Comparison of ENCODE assay signal across 9 mouse cellular contexts in the genomic region with DNA sequence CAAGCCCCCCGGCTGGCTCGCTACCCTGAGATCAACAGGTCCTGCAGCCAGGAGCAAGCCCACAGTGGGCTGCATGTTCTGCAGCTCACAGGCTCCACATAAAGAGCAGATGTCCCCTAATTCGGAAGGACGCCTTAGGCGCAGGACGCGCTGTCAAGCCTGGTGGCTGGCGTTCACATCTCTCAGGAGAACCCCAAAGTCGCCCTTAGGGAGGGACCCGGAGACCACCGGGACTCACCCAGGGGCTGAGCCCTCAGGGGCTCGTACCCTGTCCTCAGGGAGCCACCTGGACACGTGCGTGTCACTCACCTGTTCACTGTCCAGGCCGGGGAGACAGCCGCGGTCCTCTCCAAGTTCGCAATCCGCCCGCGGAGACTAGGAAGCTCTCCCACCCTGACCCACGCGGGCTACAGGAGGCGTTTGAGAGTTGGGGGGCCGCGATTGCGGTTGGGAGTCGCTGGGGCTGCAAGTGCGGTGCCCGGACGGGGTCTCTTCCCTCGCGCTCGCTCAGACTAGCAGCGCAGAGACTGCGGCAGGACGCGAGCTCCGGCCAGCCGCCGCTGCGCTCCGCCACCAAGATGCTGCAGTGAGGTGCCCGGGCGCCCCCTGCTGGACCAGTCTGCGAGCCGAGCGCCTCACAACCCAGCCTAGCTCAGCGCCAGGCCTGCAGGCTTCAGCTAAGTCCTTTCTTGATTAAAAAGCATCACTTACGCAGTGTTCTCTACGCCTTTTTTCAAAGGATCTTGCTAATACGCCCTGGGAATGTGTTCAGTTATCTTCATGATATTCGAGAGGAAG. TPM values are rescaled to one million over a fixed set of nuclear protein-coding genes. Genes with fewer than 3 reads are reported as not detected.
DNase-seq lines count a peak whose midpoint lies in the region; ATAC-seq lines count a peak whose summit lies in the region.
"Had no signal": no experiment of that assay in that cellular context is flagged by ENCODE, and none has a peak within 500 bp of the region (broad histone marks: within the 10 kb centered on the region; RNA-seq: fewer than 3 reads in every experiment).

No protein-coding gene starts in this region.

- DNase-seq in 3T3-L1 (ENCODE audit: low read depth, low spot score) = peak; percentile 83
- DNase-seq in forebrain, embryonic 11.5 days (ENCODE audit: low spot score) = peak; percentile 97
- peak; percentile 90 to 94 for DNase-seq in kidney, postnatal 25 days
- DNase-seq in naive thymus-derived CD4-positive, alpha-beta T cell, adult 2 months (ENCODE audit: low read depth) = peak; percentile 60
- peak; percentile 74 to 94 for DNase-seq in spleen, postnatal 4 days (ENCODE audit: low spot score in 2 of 2)

- H3K4me2 ChIP-seq in forebrain, embryonic 11.5 days (ENCODE audit: low read depth, low read length, severe bottlenecking) = peak overlapping the region; percentile 98
- H3K4me2 ChIP-seq in heart, embryonic 15.5 days = peak overlapping the region; percentile 91
- H3K4me2 ChIP-seq in liver, embryonic 12.5 days = peak overlapping the region; percentile 63

- H3K27ac ChIP-seq in brown adipose tissue, adult 24 weeks (replicated peaks; ENCODE audit: low read depth, low read length) = no peak overlapping the region
- no peak overlapping the region for H3K27ac ChIP-seq in forebrain, embryonic 11.5 days (ENCODE audit: low read depth, low read length)
- no peak overlapping the region for H3K27ac ChIP-seq in heart, embryonic 15.5 days
- no peak overlapping the region for H3K27ac ChIP-seq in liver, embryonic 12.5 days

- H3K4me1 ChIP-seq in brown adipose tissue, adult 24 weeks (ENCODE audit: control insufficient read depth, insufficient read depth, insufficient read length, low read length) = no peaks in the 10 kb centered on the region
- no peaks in the 10 kb centered on the region; the same call in 1 of the 2 replicates for H3K4me1 ChIP-seq in forebrain, embryonic 11.5 days (replicated peaks; ENCODE audit: control insufficient read depth, insufficient read depth, low read length)
- peaks cover 9% of the 10 kb centered on the region for H3K4me1 ChIP-seq in heart, embryonic 15.5 days (replicated peaks)
- peaks cover 4% of the 10 kb centered on the region; the same call in 1 of the 2 replicates for H3K4me1 ChIP-seq in liver, embryonic 12.5 days

- peak; percentile 92 for ATAC-seq in forebrain, embryonic 11.5 days (replicated peaks; ENCODE audit: low FRiP score)
- ATAC-seq in heart, embryonic 15.5 days (replicated peaks; ENCODE audit: insufficient number of reproducible peaks, insufficient read depth, low FRiP score, low read depth) = peak; percentile 90
- peak; percentile 75 for ATAC-seq in liver, embryonic 12.5 days

- WGBS in forebrain, embryonic 11.5 days = under 1% methylated on average over 53 of the region's 53 CpGs
- WGBS in heart, embryonic 15.5 days = 2% methylated on average over 53 of the region's 53 CpGs
- 2% methylated on average over 53 of the region's 53 CpGs for WGBS in liver, embryonic 12.5 days (ENCODE audit: insufficient replicate concordance)

- H3K9ac ChIP-seq in forebrain, embryonic 11.5 days (ENCODE audit: low read length) = peak overlapping the region; percentile 53
- H3K9ac ChIP-seq in heart, embryonic 15.5 days = peak overlapping the region; percentile 66
- H3K9ac ChIP-seq in liver, embryonic 12.5 days = 0 out of 2 replicates have a peak overlapping the region, but pooled peaks have one; percentile 28

- no peaks in the 10 kb centered on the region for H3K9me3 ChIP-seq in forebrain, embryonic 11.5 days (ENCODE audit: control insufficient read depth, low read length)
- H3K9me3 ChIP-seq in heart, embryonic 15.5 days (replicated peaks) = no peaks in the 10 kb centered on the region
- no peaks in the 10 kb centered on the region for H3K9me3 ChIP-seq in liver, embryonic 12.5 days (replicated peaks)

- H3K4me3 ChIP-seq in brown adipose tissue, adult 24 weeks (ENCODE audit: insufficient read depth, low read depth, low read length) = peak overlapping the region; percentile 54
- peak overlapping the region; percentile 44 for H3K4me3 ChIP-seq in forebrain, embryonic 11.5 days (ENCODE audit: low read depth, low read length)
- peak overlapping the region; percentile 56 for H3K4me3 ChIP-seq in heart, embryonic 15.5 days
- H3K4me3 ChIP-seq in liver, embryonic 12.5 days = peak overlapping the region; percentile 43

- no peaks in the 10 kb centered on the region for H3K36me3 ChIP-seq in forebrain, embryonic 11.5 days (ENCODE audit: control insufficient read depth, insufficient read depth, low read length)
- H3K36me3 ChIP-seq in heart, embryonic 15.5 days = no peaks in the 10 kb centered on the region
- H3K36me3 ChIP-seq in liver, embryonic 12.5 days = no peaks in the 10 kb centered on the region
- H3K36me3 ChIP-seq: G1E had no signal

- peaks cover 2% of the 10 kb centered on the region; the same call in 1 of the 2 replicates for H3K27me3 ChIP-seq in forebrain, embryonic 11.5 days (ENCODE audit: control insufficient read depth, insufficient read depth, low read length)
- H3K27me3 ChIP-seq in heart, embryonic 15.5 days = peaks cover 13% of the 10 kb centered on the region
- peaks cover 34% of the 10 kb centered on the region for H3K27me3 ChIP-seq in liver, embryonic 12.5 days (replicated peaks)

RNA-seq across cellular contexts. Expression of a gene that starts 0.9 kb away (rescaled TPM):
- not detected in 2 replicates for polyA plus RNA-seq in brown adipose tissue, adult 24 weeks (2012; ENCODE audit: insufficient read depth, insufficient read length, missing spikeins)
- 1.3 and 1.6 TPM in 2 replicates for polyA plus RNA-seq in forebrain, embryonic 11.5 days (2014; fragmentation: Nextera tagmentation; extraction: Ambion mirVana)
- polyA plus RNA-seq in heart, embryonic 15.5 days (2015; fragmentation: Nextera tagmentation; extraction: Ambion mirVana) = 5.5 and 6.2 TPM in 2 replicates
- polyA plus RNA-seq in liver, embryonic 12.5 days (2016; fragmentation: Nextera tagmentation; extraction: Ambion mirVana) = 2.8 and 3.0 TPM in 2 replicates
- polyA plus RNA-seq: G1E had no signal
